ENCODE assay signal across 18 mouse cellular contexts in genomic region chr8:75137536-75137935, GRCm38 (mm10). TPM values are rescaled to one million over a fixed set of nuclear protein-coding genes. Genes with fewer than 3 reads are reported as not detected.
DNase-seq lines count a peak whose midpoint lies in the region; ATAC-seq and TF ChIP-seq lines count a peak whose summit lies in the region.
"Had no signal": no experiment of that assay in that cellular context is flagged by ENCODE, and none has a peak within 500 bp of the region (broad histone marks: within the 10 kb centered on the region; RNA-seq: fewer than 3 reads in every experiment).

No protein-coding gene starts in this region.

- no peaks in the 10 kb centered on the region for H3K9me3 ChIP-seq in forebrain, postnatal 0 days (ENCODE audit: low read length)
- no peaks in the 10 kb centered on the region for H3K9me3 ChIP-seq in forebrain, embryonic 14.5 days (replicated peaks; ENCODE audit: control insufficient read depth, low read length)
- H3K9me3 ChIP-seq in lung, embryonic 16.5 days (ENCODE audit: control insufficient read depth, low read length): no peaks in the 10 kb centered on the region
- H3K9me3 ChIP-seq: forebrain, embryonic 15.5 days; heart, embryonic 13.5 days; kidney, embryonic 15.5 days had no signal

- DNase-seq in forebrain, postnatal 0 days: peak; percentile 50
- no peak for DNase-seq in forebrain, embryonic 14.5 days (ENCODE audit: low spot score)
- no peak for DNase-seq in lung, postnatal 14 days
- DNase-seq in left cerebral cortex, adult 18-20 months (ENCODE audit: low spot score in 2 of 2): peak; percentile 21 to 39
- peak; percentile 62 to 76 for DNase-seq in right cerebral cortex, postnatal 10 days (ENCODE audit: low spot score in 2 of 2)
- DNase-seq in urinary bladder, postnatal 4 days (ENCODE audit: low spot score in 2 of 2): no peak
- DNase-seq: adrenal gland, postnatal 25 days; cerebellum, postnatal 10 days; gastrocnemius, postnatal 36 days; heart, postnatal 4 days; liver; lung, adult 18-20 months had no signal

- ATAC-seq in forebrain, postnatal 0 days: peak; percentile 81
- ATAC-seq in forebrain, embryonic 14.5 days: no peak
- ATAC-seq in lung, embryonic 16.5 days (ENCODE audit: low read depth): 0 out of 2 replicates have a peak, but pooled peaks have one; percentile 41
- ATAC-seq in inflammation-experienced regulatory T-cells, adult 6 months: no peak
- ATAC-seq: forebrain, embryonic 15.5 days had no signal

- H3K27ac ChIP-seq in forebrain, postnatal 0 days (ENCODE audit: low read depth, low read length): no peak overlapping the region
- H3K27ac ChIP-seq in forebrain, embryonic 14.5 days (ENCODE audit: low read depth, low read length): no peak overlapping the region
- no peak overlapping the region for H3K27ac ChIP-seq in lung, embryonic 16.5 days (ENCODE audit: low read length)
- H3K27ac ChIP-seq: forebrain, embryonic 15.5 days; heart, embryonic 13.5 days; kidney, embryonic 15.5 days had no signal

- no peaks in the 10 kb centered on the region for H3K36me3 ChIP-seq in forebrain, postnatal 0 days (ENCODE audit: insufficient read depth)
- H3K36me3 ChIP-seq in forebrain, embryonic 14.5 days (ENCODE audit: control insufficient read depth, insufficient read depth, low read length): no peaks in the 10 kb centered on the region
- H3K36me3 ChIP-seq in lung, embryonic 16.5 days (ENCODE audit: control insufficient read depth, insufficient read depth, low read length): no peaks in the 10 kb centered on the region
- H3K36me3 ChIP-seq: forebrain, embryonic 15.5 days; heart, embryonic 13.5 days; kidney, embryonic 15.5 days had no signal

- H3K27me3 ChIP-seq in forebrain, postnatal 0 days (ENCODE audit: insufficient read depth, low read length): no peaks in the 10 kb centered on the region
- no peaks in the 10 kb centered on the region for H3K27me3 ChIP-seq in forebrain, embryonic 14.5 days (replicated peaks; ENCODE audit: control insufficient read depth, insufficient read depth, low read length)
- H3K27me3 ChIP-seq in lung, embryonic 16.5 days (ENCODE audit: control insufficient read depth, insufficient read depth, low read depth, low read length): no peaks in the 10 kb centered on the region
- H3K27me3 ChIP-seq: CH12.LX; forebrain, embryonic 15.5 days; heart, embryonic 13.5 days; kidney, embryonic 15.5 days had no signal

- H3K9ac ChIP-seq in forebrain, postnatal 0 days: no peak overlapping the region
- no peak overlapping the region for H3K9ac ChIP-seq in forebrain, embryonic 14.5 days (ENCODE audit: low read length)
- H3K9ac ChIP-seq in lung, embryonic 16.5 days (ENCODE audit: low read length): no peak overlapping the region
- H3K9ac ChIP-seq: forebrain, embryonic 15.5 days; heart, embryonic 13.5 days; kidney, embryonic 15.5 days had no signal

- no peaks in the 10 kb centered on the region; the same call in 1 of the 2 replicates for H3K4me1 ChIP-seq in forebrain, postnatal 0 days (ENCODE audit: insufficient read depth)
- H3K4me1 ChIP-seq in forebrain, embryonic 14.5 days (ENCODE audit: control insufficient read depth, insufficient read depth, low read length): peaks cover 3% of the 10 kb centered on the region; the same call in 1 of the 2 replicates
- peaks cover 3% of the 10 kb centered on the region; the same call in 1 of the 2 replicates for H3K4me1 ChIP-seq in lung, embryonic 16.5 days (replicated peaks; ENCODE audit: control insufficient read depth, insufficient read depth, low read length)

- no peak overlapping the region for H3K4me3 ChIP-seq in forebrain, postnatal 0 days (ENCODE audit: low read depth, low read length)
- H3K4me3 ChIP-seq in forebrain, embryonic 14.5 days (ENCODE audit: low read depth, low read length): no peak overlapping the region
- H3K4me3 ChIP-seq in lung, embryonic 16.5 days (ENCODE audit: low read length): no peak overlapping the region
- H3K4me3 ChIP-seq: forebrain, embryonic 15.5 days; heart, embryonic 13.5 days; kidney, embryonic 15.5 days had no signal

- H3K4me2 ChIP-seq in forebrain, postnatal 0 days (ENCODE audit: low read depth): no peak overlapping the region
- no peak overlapping the region for H3K4me2 ChIP-seq in forebrain, embryonic 14.5 days (ENCODE audit: low read length)
- no peak overlapping the region for H3K4me2 ChIP-seq in lung, embryonic 16.5 days (ENCODE audit: low read depth, low read length)
- H3K4me2 ChIP-seq: forebrain, embryonic 15.5 days; heart, embryonic 13.5 days; kidney, embryonic 15.5 days had no signal

- 43% methylated on average over 3 of the region's 3 CpGs for WGBS in forebrain, postnatal 0 days
- WGBS in forebrain, embryonic 14.5 days: 50% methylated on average over 3 of the region's 3 CpGs
- 65% methylated on average over 3 of the region's 3 CpGs for WGBS in lung, embryonic 16.5 days

- TF ChIP-seq CTCF in forebrain, postnatal 0 days (IDR thresholded peaks at IDR 0.05; ENCODE audit: low read depth): no peak

RNA-seq across cellular contexts. Expression of gene Mcm5, which starts 28.2 kb away (rescaled TPM):
- total RNA-seq in forebrain, postnatal 0 days (2014; rRNA removed): 20.3 and 22.2 TPM in 2 replicates
- polyA plus RNA-seq in forebrain, postnatal 0 days (2015; fragmentation: Nextera tagmentation; extraction: Ambion mirVana): 18.3 and 19.0 TPM in 2 replicates
- 71.8 and 83.0 TPM in 2 replicates for polyA plus RNA-seq in forebrain, embryonic 14.5 days (2014; fragmentation: Nextera tagmentation; extraction: Ambion mirVana)
- polyA plus RNA-seq in lung, embryonic 16.5 days (2015; fragmentation: Nextera tagmentation; extraction: Ambion mirVana): 171 and 172 TPM in 2 replicates
- total RNA-seq in left cerebral cortex, adult 18-20 months (2021): 1 to 10 TPM; 8.3 to 8.5 TPM
- 10 to 100 TPM; 32.1 to 95.9 (median 36.2) TPM for polyA plus RNA-seq in inflammation-experienced regulatory T-cells, adult 6 months (2017; shearing (Covaris generic))

RNA-seq across cellular contexts. Expression of gene Hmox1, which starts 44.1 kb away (rescaled TPM):
- 8.7 and 10.5 TPM in 2 replicates for total RNA-seq in forebrain, postnatal 0 days (2014; rRNA removed)
- polyA plus RNA-seq in forebrain, postnatal 0 days (2015; fragmentation: Nextera tagmentation; extraction: Ambion mirVana): 13.3 and 14.4 TPM in 2 replicates
- 3.9 and 4.1 TPM in 2 replicates for polyA plus RNA-seq in forebrain, embryonic 14.5 days (2014; fragmentation: Nextera tagmentation; extraction: Ambion mirVana)
- 36.5 and 43.7 TPM in 2 replicates for polyA plus RNA-seq in lung, embryonic 16.5 days (2015; fragmentation: Nextera tagmentation; extraction: Ambion mirVana)
- 1 to 10 TPM; 4.3 to 5.1 TPM for total RNA-seq in left cerebral cortex, adult 18-20 months (2021)
- 1 to 10 TPM; 6.3 to 8.2 (median 7.8) TPM for polyA plus RNA-seq in inflammation-experienced regulatory T-cells, adult 6 months (2017; shearing (Covaris generic))

Comparison
In these comparisons a context has a peak if more than half of its experiments do, and no peak if none do; other contexts are left out.
1. ATAC-seq: peak in forebrain, postnatal 0 days (single experiment) and lung, embryonic 16.5 days (single experiment); none in forebrain, embryonic 14.5 days (single experiment) and inflammation-experienced regulatory T-cells, adult 6 months (single experiment).
2. DNase-seq: peak in forebrain, postnatal 0 days (single experiment), left cerebral cortex, adult 18-20 months (2 of 2) and right cerebral cortex, postnatal 10 days (2 of 2); none in forebrain, embryonic 14.5 days (single experiment), lung, postnatal 14 days (single experiment) and urinary bladder, postnatal 4 days (0 of 2).